Mouse (Mus musculus): Measurements from ENCODE around the gene Hspa12a. TPM values are rescaled to one million over a fixed set of nuclear protein-coding genes. Genes with fewer than 3 reads are reported as not detected.

Hspa12a gene
- total and polyA plus RNA-seq, 3 experiments, result 1.3 TPM; not detected in 2

DNA sequence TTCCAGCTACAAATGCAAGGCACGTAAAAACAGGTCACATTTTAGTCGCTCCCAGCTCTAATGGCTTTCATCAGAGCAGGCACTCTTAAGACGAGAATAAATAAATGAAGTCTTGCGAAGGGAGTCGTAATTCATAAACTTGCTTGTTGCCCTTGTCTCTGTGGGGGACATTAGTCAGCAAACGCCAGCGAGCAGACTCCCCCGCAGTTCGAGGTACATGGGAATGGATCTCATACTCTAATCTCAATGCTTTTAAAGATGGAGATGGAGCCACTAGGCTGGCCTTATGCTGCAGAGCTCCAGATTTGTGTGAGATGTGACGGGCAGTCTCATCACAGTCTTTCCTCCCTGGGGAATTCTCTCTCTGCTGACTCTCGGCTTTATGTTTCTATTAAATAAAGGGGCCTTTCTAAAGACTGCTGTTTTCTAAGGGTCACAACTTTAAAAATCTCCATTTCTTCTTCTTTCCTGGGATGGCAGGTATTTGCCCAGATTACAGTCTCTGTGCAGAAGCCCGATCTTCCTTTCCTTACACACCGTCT, 109.7 kb downstream of the Hspa12a start:
- Histone ChIP-seq H3K4me1 (ENCODE audit: insufficient read depth, low read depth, low read length) (no peaks in the 10 kb centered on the region), H3K9me3 (replicated peaks) (peaks cover 20% of the 10 kb centered on the region), H3K27me3 (ENCODE audit: insufficient read depth, low read length) (no peaks in the 10 kb centered on the region), H3K4me3 (ENCODE audit: low read depth, low read length) (no peak overlapping the region), H3K36me3 (replicated peaks) (no peaks in the 10 kb centered on the region)
- no peak for ATAC-seq (ENCODE audit: extremely low read depth, insufficient number of reproducible peaks, low FRiP score, poor library complexity, severe bottlenecking)
- TF ChIP-seq GATA2 (IDR thresholded peaks at IDR 0.05; ENCODE audit: borderline replicate concordance, low read depth, low read length), result no peak
- TF ChIP-seq TAL1 (conservative IDR thresholded peaks at IDR 0.05; ENCODE audit: low read depth, low read length), result no peak
- DNase-seq (ENCODE audit: low spot score), result no peak

GRCm38 (mm10) chr19:58832988-58833387, 110.5 kb downstream of the Hspa12a start:
- DNase-seq (ENCODE audit: low spot score), result no peak
- Histone ChIP-seq H3K9me3 (replicated peaks) (peaks cover 16% of the 10 kb centered on the region), H3K4me3 (ENCODE audit: low read depth, low read length) (no peak overlapping the region), H3K4me1 (ENCODE audit: insufficient read depth, low read depth, low read length) (no peaks in the 10 kb centered on the region), H3K27me3 (ENCODE audit: insufficient read depth, low read length) (no peaks in the 10 kb centered on the region), H3K36me3 (replicated peaks) (no peaks in the 10 kb centered on the region)
- TF ChIP-seq GATA2 (IDR thresholded peaks at IDR 0.05; ENCODE audit: borderline replicate concordance, low read depth, low read length), result no peak
- no peak for TF ChIP-seq CTCF (IDR thresholded peaks at IDR 0.05; ENCODE audit: low read depth, low read length)
- no peak for TF ChIP-seq POLR2AphosphoS5 (IDR thresholded peaks at IDR 0.05; ENCODE audit: insufficient replicate concordance, low read depth, low read length)
- TF ChIP-seq TAL1 (conservative IDR thresholded peaks at IDR 0.05; ENCODE audit: low read depth, low read length), result no peak
- no peak for TF ChIP-seq GATA1 (IDR thresholded peaks at IDR 0.05; ENCODE audit: borderline replicate concordance, low read length)
- ATAC-seq (ENCODE audit: extremely low read depth, insufficient number of reproducible peaks, low FRiP score, poor library complexity, severe bottlenecking), result no peak

GRCm38 (mm10) chr19:58831280-58831922, 112.1 kb downstream of the Hspa12a start:
- peaks cover 23% of the 10 kb centered on the region for H3K9me3 ChIP-seq (replicated peaks)
- no peak overlapping the region for H3K4me3 ChIP-seq (ENCODE audit: low read depth, low read length)
- DNase-seq (ENCODE audit: low spot score) (no peak), ATAC-seq (ENCODE audit: extremely low read depth, insufficient number of reproducible peaks, low FRiP score, poor library complexity, severe bottlenecking) (no peak)
- H3K36me3 ChIP-seq (replicated peaks), result no peaks in the 10 kb centered on the region
- no peaks in the 10 kb centered on the region for H3K4me1 ChIP-seq (ENCODE audit: insufficient read depth, low read depth, low read length)
- TF ChIP-seq TAL1 (conservative IDR thresholded peaks at IDR 0.05; ENCODE audit: low read depth, low read length) (no peak), CTCF (IDR thresholded peaks at IDR 0.05; ENCODE audit: low read depth, low read length) (no peak)
- no peaks in the 10 kb centered on the region for H3K27me3 ChIP-seq (ENCODE audit: insufficient read depth, low read length)

GRCm38 (mm10) chr19:58830182-58830581, 113.3 kb downstream of the Hspa12a start:
- no peaks in the 10 kb centered on the region for H3K4me1 ChIP-seq (ENCODE audit: insufficient read depth, low read depth, low read length)
- ATAC-seq (ENCODE audit: extremely low read depth, insufficient number of reproducible peaks, low FRiP score, poor library complexity, severe bottlenecking) (no peak), DNase-seq (ENCODE audit: low spot score) (no peak)
- H3K4me3 ChIP-seq (ENCODE audit: low read depth, low read length), result no peak overlapping the region
- TF ChIP-seq TAL1 (conservative IDR thresholded peaks at IDR 0.05; ENCODE audit: low read depth, low read length) (no peak), GATA2 (IDR thresholded peaks at IDR 0.05; ENCODE audit: borderline replicate concordance, low read depth, low read length) (no peak), GATA1 (IDR thresholded peaks at IDR 0.05; ENCODE audit: borderline replicate concordance, low read length) (no peak), POLR2AphosphoS5 (IDR thresholded peaks at IDR 0.05; ENCODE audit: insufficient replicate concordance, low read depth, low read length) (no peak), CTCF (IDR thresholded peaks at IDR 0.05; ENCODE audit: low read depth, low read length) (no peak)
- H3K27me3 ChIP-seq (ENCODE audit: insufficient read depth, low read length), result no peaks in the 10 kb centered on the region
- peaks cover 21% of the 10 kb centered on the region for H3K9me3 ChIP-seq (replicated peaks)
- H3K36me3 ChIP-seq (replicated peaks), result no peaks in the 10 kb centered on the region

DNA sequence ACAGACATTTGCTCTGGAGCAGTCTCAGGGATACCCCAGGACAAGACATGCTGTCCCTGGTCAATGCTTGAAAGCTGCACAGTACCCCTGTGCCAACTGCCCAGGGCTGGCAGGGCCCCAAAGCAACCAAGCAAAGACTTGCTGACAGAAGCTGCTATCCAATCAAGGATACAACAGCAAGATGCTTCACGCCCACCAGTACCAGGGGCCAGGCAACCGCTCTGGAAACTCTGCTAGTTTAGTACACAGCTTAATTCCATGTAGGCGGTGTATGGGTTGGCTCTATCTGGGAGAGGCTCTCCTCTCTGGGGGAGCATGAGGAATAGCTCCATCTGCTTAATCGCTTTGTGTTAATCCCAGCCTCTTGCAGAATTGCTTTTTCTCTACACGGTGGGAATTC, 113.9 kb downstream of the Hspa12a start:
- no peak overlapping the region for H3K4me3 ChIP-seq (ENCODE audit: low read depth, low read length)
- no peak for TF ChIP-seq GATA2 (IDR thresholded peaks at IDR 0.05; ENCODE audit: borderline replicate concordance, low read depth, low read length)
- no peak for TF ChIP-seq POLR2AphosphoS5 (IDR thresholded peaks at IDR 0.05; ENCODE audit: insufficient replicate concordance, low read depth, low read length)
- no peak for TF ChIP-seq GATA1 (IDR thresholded peaks at IDR 0.05; ENCODE audit: borderline replicate concordance, low read length)
- no peak for TF ChIP-seq TAL1 (conservative IDR thresholded peaks at IDR 0.05; ENCODE audit: low read depth, low read length)
- TF ChIP-seq CTCF (IDR thresholded peaks at IDR 0.05; ENCODE audit: low read depth, low read length), result no peak
- no peaks in the 10 kb centered on the region for H3K4me1 ChIP-seq (ENCODE audit: insufficient read depth, low read depth, low read length)
- H3K36me3 ChIP-seq (replicated peaks), result no peaks in the 10 kb centered on the region
- ATAC-seq (ENCODE audit: extremely low read depth, insufficient number of reproducible peaks, low FRiP score, poor library complexity, severe bottlenecking), result no peak
- no peaks in the 10 kb centered on the region for H3K27me3 ChIP-seq (ENCODE audit: insufficient read depth, low read length)
- peaks cover 18% of the 10 kb centered on the region for H3K9me3 ChIP-seq (replicated peaks)
- DNase-seq (ENCODE audit: low spot score), result no peak

DNA sequence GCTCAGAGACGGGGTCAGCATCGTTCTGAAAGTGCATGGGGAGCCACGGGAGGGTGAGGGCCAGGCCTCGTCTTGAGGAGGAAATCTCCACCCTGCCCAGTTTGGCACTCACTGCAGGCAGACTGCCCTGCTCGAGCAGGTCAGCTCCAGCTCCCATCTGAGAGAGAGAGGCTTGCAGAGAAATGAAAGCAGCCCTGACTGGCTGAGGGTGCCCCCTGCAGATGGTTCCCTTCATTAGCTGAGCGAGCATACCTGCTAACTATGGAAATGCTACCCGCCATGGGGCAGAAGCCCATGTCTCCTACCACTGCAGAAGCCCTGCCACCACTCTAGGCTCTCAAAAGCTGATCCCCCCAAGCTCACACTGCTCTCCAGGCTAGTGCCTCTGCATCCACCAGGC, 115.8 kb downstream of the Hspa12a start:
- Histone ChIP-seq H3K36me3 (replicated peaks) (no peaks in the 10 kb centered on the region), H3K4me3 (ENCODE audit: low read depth, low read length) (no peak overlapping the region), H3K9me3 (replicated peaks) (peaks cover 23% of the 10 kb centered on the region), H3K27me3 (ENCODE audit: insufficient read depth, low read length) (no peaks in the 10 kb centered on the region), H3K4me1 (ENCODE audit: insufficient read depth, low read depth, low read length) (no peaks in the 10 kb centered on the region)
- TF ChIP-seq TAL1 (conservative IDR thresholded peaks at IDR 0.05; ENCODE audit: low read depth, low read length), result no peak
- TF ChIP-seq CTCF (IDR thresholded peaks at IDR 0.05; ENCODE audit: low read depth, low read length), result no peak
- no peak for TF ChIP-seq GATA1 (IDR thresholded peaks at IDR 0.05; ENCODE audit: borderline replicate concordance, low read length)
- TF ChIP-seq POLR2AphosphoS5 (IDR thresholded peaks at IDR 0.05; ENCODE audit: insufficient replicate concordance, low read depth, low read length), result no peak
- no peak for TF ChIP-seq GATA2 (IDR thresholded peaks at IDR 0.05; ENCODE audit: borderline replicate concordance, low read depth, low read length)
- DNase-seq (ENCODE audit: low spot score) (no peak), ATAC-seq (ENCODE audit: extremely low read depth, insufficient number of reproducible peaks, low FRiP score, poor library complexity, severe bottlenecking) (no peak)

Data from G1E (cell line).